Mouse (Mus musculus) hindbrain, postnatal 0 days (tissue): ENCODE measurements at regions not wholly inside any gene's neighbourhood (a gene's known extent, or its start where the extent isn't known, plus 50 kb on each side); places are given as distances from the start of the nearest gene placed in this dataset.

Experiments
- ATAC-seq: fragments of 200-750 bp; cut with Nextera tagmentation; 2 replicates; pipeline ENCODE4 v1.8.0; 2017; ENCODE audit warnings: mild to moderate bottlenecking, moderate TSS enrichment, moderate library complexity
- DNase-seq: peaks from one replicate; pipeline ENCODE4 v3.0.0-alpha.2; 2015; ENCODE audit warnings: low spot score
- H3K27ac ChIP-seq: fragments of 300-500 bp; sonication (generic); 2 replicates; pipeline ENCODE4 v1.5.1; 2014; ENCODE audit warnings: mild to moderate bottlenecking
- H3K27me3 ChIP-seq: fragments of 300-500 bp; sonication (generic); 2 replicates; pipeline ENCODE4 v1.6.1; 2014; ENCODE audit warnings: low read length, mixed read lengths; ENCODE audit not compliant: insufficient read depth
- H3K36me3 ChIP-seq: fragments of 300-500 bp; sonication (generic); 2 replicates; pipeline ENCODE4 v1.6.1; 2014; ENCODE audit warnings: low read length, mixed read lengths; ENCODE audit not compliant: insufficient read depth
- H3K4me1 ChIP-seq: fragments of 300-500 bp; sonication (generic); 2 replicates; pipeline ENCODE4 v1.6.1; 2014; ENCODE audit warnings: antibody characterized with exemption, low read length, mixed read lengths; ENCODE audit not compliant: insufficient read depth
- H3K4me2 ChIP-seq: fragments of 300-500 bp; sonication (generic); 2 replicates; pipeline ENCODE4 v1.6.1; 2014; ENCODE audit warnings: low read depth, mild to moderate bottlenecking, low read length, moderate library complexity, mixed read lengths
- H3K4me3 ChIP-seq: fragments of 300-500 bp; sonication (generic); 2 replicates; pipeline ENCODE4 v1.5.1; 2014; ENCODE audit warnings: low read length
- H3K9ac ChIP-seq: fragments of 300-500 bp; sonication (generic); replicated peaks from 2 replicates; pipeline ENCODE4 v1.6.1; 2014; ENCODE audit warnings: mild to moderate bottlenecking, low read length, moderate library complexity, mixed read lengths
- H3K9me3 ChIP-seq: fragments of 300-500 bp; sonication (generic); 2 replicates; pipeline ENCODE4 v1.6.1; 2016; ENCODE audit warnings: low read length, mixed read lengths
- CTCF ChIP-seq: IDR thresholded peaks from 2 replicates; pipeline ENCODE4 v1.5.1; 2016; ENCODE audit warnings: antibody characterized with exemption, control low read depth, low read depth
- WGBS: fragments of 180-500 bp; shearing (Covaris S2); extraction: QIAGEN DNeasy Blood & Tissue Kit; methylation state at CpG from one replicate; pipeline ENCODE4 v1.1.7; 2014; 5-methylcytosine and 5-hydroxymethylcytosine counted together

DNA sequence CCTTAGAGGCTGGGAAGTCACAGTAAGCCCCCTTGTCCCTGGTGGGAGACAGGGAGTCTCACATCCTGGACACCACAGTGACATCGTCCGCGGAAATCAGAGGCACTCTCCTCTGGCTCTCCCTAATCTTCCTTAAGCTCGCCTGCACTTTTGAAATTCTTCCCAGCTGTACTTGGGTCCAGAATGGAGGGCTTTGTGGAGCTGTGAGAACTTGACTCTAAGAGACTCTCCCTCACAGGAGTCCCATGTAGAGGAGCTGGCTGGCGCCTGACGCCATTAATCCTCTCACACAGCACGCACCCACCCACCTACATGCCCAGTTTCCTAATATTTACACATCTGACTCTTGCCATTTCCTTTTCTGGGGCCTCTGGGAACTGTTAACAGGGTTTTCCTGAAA, 492.8 kb downstream of the Ccdc171 start:
- ATAC-seq (no peak), DNase-seq (no peak)
- Histone ChIP-seq H3K36me3 (no peaks in the 10 kb centered on the region), H3K9ac (no peak overlapping the region), H3K4me1 (no peaks in the 10 kb centered on the region), H3K27me3 (no peaks in the 10 kb centered on the region), H3K27ac (no peak overlapping the region), H3K4me2 (no peak overlapping the region), H3K9me3 (no peaks in the 10 kb centered on the region), H3K4me3 (no peak overlapping the region)
- no peak for TF ChIP-seq CTCF
- WGBS, result 76% methylated on average over 7 of the region's 7 CpGs

DNA sequence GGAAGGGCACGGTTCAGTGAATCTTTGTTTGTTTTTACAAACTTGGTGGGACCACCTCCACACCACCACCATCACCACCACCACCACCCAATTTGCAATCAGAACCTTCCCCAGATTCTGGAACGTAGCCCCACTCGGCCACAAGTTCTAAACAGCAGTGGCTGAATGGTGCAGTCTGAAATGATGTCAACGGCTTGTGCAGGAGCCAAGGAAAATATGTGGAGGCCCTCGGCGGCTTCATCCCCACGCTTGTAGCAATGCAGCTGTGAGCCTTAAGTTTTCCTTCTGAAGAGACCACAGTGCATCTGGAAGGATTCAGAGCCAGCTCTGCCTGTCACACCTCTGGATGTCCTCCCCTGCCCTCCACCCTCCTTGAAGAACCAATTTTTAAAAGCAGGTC, 493.4 kb downstream of the Ccdc171 start:
- DNase-seq (no peak), ATAC-seq (no peak)
- H3K4me1 ChIP-seq, result no peaks in the 10 kb centered on the region
- no peak overlapping the region for H3K4me2 ChIP-seq
- no peak for TF ChIP-seq CTCF
- H3K4me3 ChIP-seq, result no peak overlapping the region
- no peak overlapping the region for H3K9ac ChIP-seq
- H3K27me3 ChIP-seq, result no peaks in the 10 kb centered on the region
- no peaks in the 10 kb centered on the region for H3K9me3 ChIP-seq
- H3K27ac ChIP-seq, result no peak overlapping the region
- H3K36me3 ChIP-seq, result no peaks in the 10 kb centered on the region
- 73% methylated on average over 7 of the region's 7 CpGs for WGBS

GRCm38 (mm10) chr4:84019500-84020255, 494.3 kb downstream of the Ccdc171 start:
- no peak for TF ChIP-seq CTCF
- ATAC-seq (no peak), DNase-seq (no peak)
- Histone ChIP-seq H3K27ac (no peak overlapping the region), H3K9ac (no peak overlapping the region), H3K27me3 (no peaks in the 10 kb centered on the region), H3K36me3 (no peaks in the 10 kb centered on the region), H3K9me3 (no peaks in the 10 kb centered on the region), H3K4me3 (no peak overlapping the region), H3K4me2 (no peak overlapping the region), H3K4me1 (no peaks in the 10 kb centered on the region)
- WGBS, result 83% methylated on average over 14 of the region's 14 CpGs

DNA sequence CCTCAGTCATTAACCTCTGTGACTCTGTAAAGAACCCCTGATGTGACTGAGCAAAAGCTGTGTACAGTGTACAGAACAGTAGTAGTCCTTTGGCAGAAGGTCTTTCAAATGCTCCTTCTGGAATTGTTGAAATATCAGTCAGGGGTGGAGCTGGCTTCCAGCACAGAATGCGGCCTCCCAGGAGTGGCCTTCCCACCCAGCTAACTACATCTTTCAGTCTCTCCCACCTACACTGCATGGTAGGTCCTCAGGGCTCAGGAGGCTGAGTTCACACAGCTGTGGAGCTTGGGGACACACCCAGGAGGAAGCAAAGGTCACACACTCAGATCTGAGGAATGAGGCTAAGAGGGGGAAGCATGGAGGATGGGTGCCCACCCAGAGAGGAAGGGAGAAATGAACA, 495.3 kb downstream of the Ccdc171 start:
- TF ChIP-seq CTCF, result no peak
- 83% methylated on average over 1 of the region's 1 CpGs for WGBS

DNA sequence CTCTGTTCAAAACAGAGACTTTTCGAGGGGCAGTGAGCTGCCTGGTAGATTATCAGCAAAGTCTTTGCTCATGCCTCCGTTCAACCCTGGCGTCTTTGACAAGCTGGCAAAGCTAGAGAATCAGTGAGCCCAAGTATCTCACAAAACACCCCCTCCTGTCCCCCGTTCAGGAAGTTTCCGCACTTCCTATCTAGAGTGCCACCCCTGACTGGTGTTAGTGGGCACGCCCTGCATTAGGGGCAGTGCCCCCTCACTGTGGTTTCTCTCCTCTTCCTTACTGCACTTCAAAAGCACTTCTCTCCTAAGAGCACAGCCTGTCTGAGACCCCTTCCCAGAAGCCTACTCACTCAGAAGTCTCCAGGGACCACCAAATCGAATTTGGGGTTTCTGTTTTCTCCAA, 497.0 kb downstream of the Ccdc171 start:
- no peak for ATAC-seq
- no peaks in the 10 kb centered on the region for H3K9me3 ChIP-seq
- H3K4me2 ChIP-seq, result no peak overlapping the region
- H3K4me3 ChIP-seq, result no peak overlapping the region
- H3K36me3 ChIP-seq, result no peaks in the 10 kb centered on the region
- H3K4me1 ChIP-seq, result no peaks in the 10 kb centered on the region
- DNase-seq, result no peak
- WGBS, result 84% methylated on average over 7 of the region's 7 CpGs
- H3K9ac ChIP-seq, result no peak overlapping the region
- H3K27ac ChIP-seq, result no peak overlapping the region
- TF ChIP-seq CTCF, result no peak
- H3K27me3 ChIP-seq, result no peaks in the 10 kb centered on the region

More for the DNA sequence above, 495.3 kb downstream of the Ccdc171 start:
- no peak for DNase-seq
- H3K36me3 ChIP-seq, result no peaks in the 10 kb centered on the region
- no peak overlapping the region for H3K4me2 ChIP-seq
- no peak overlapping the region for H3K4me3 ChIP-seq
- no peak overlapping the region for H3K9ac ChIP-seq
- ATAC-seq, result no peak
- no peaks in the 10 kb centered on the region for H3K27me3 ChIP-seq
- H3K4me1 ChIP-seq, result no peaks in the 10 kb centered on the region
- H3K9me3 ChIP-seq, result no peaks in the 10 kb centered on the region
- H3K27ac ChIP-seq, result no peak overlapping the region

GRCm38 (mm10) chr4:84026144-84026543, 500.8 kb downstream of the Ccdc171 start:
- H3K4me3 ChIP-seq, result no peak overlapping the region
- no peak for TF ChIP-seq CTCF
- ATAC-seq (no peak), DNase-seq (no peak)
- no peaks in the 10 kb centered on the region for H3K27me3 ChIP-seq
- no peak overlapping the region for H3K4me2 ChIP-seq
- H3K9me3 ChIP-seq, result no peaks in the 10 kb centered on the region
- H3K36me3 ChIP-seq, result no peaks in the 10 kb centered on the region
- H3K9ac ChIP-seq, result no peak overlapping the region
- 37% methylated on average over 8 of the region's 8 CpGs for WGBS
- H3K4me1 ChIP-seq, result no peaks in the 10 kb centered on the region
- no peak overlapping the region for H3K27ac ChIP-seq

GRCm38 (mm10) chr4:84028120-84028519, 502.8 kb downstream of the Ccdc171 start:
- Histone ChIP-seq H3K36me3 (no peaks in the 10 kb centered on the region), H3K4me1 (no peaks in the 10 kb centered on the region), H3K9me3 (no peaks in the 10 kb centered on the region), H3K9ac (no peak overlapping the region), H3K4me3 (no peak overlapping the region), H3K27me3 (no peaks in the 10 kb centered on the region), H3K27ac (no peak overlapping the region), H3K4me2 (no peak overlapping the region)
- ATAC-seq (peak; percentile 82), DNase-seq (peak; percentile 49)
- no peak for TF ChIP-seq CTCF
- 12% methylated on average over 5 of the region's 5 CpGs for WGBS
